Mouse (Mus musculus) midbrain, embryonic 11.5 days (tissue): ENCODE results near the gene Stx18. TPM values are rescaled to one million over a fixed set of nuclear protein-coding genes. Genes with fewer than 3 reads are reported as not detected.

ENCODE experiments used
- polyA plus RNA-seq: library from polyadenylated mRNA; unstranded; fragments of >200 nt; fragmentation: Nextera tagmentation; extraction: Ambion mirVana; gene quantifications from 2 replicates; pipeline ENCODE4 v1.2.1, GENCODE M21; 2014

Gene Stx18
- polyA plus RNA-seq, 1 experiment from 2014 or later: 48.6 TPM

Other genes starting within 250 kb of the Stx18 start
- 89.8 and 104 TPM in 2 replicates for gene Msx1, start 214.2 kb upstream of the Stx18 start, polyA plus RNA-seq
- gene Nsg1, start 121.2 kb downstream of the Stx18 start, polyA plus RNA-seq: 76.7 and 77.4 TPM in 2 replicates
- 13.5 and 17.8 TPM in 2 replicates for gene Zbtb49, start 181.7 kb downstream of the Stx18 start, polyA plus RNA-seq
- gene Lyar, start 181.7 kb downstream of the Stx18 start, polyA plus RNA-seq: 129 and 143 TPM in 2 replicates
- 104 and 116 TPM in 2 replicates for gene Tmem128, start 221.4 kb downstream of the Stx18 start, polyA plus RNA-seq
- gene Otop1, start 237.2 kb downstream of the Stx18 start, polyA plus RNA-seq: 0.07 TPM in 1 of 2 replicates, not detected in the other